Comparison of ENCODE assay signal across 11 mouse cellular contexts in the genomic region with DNA sequence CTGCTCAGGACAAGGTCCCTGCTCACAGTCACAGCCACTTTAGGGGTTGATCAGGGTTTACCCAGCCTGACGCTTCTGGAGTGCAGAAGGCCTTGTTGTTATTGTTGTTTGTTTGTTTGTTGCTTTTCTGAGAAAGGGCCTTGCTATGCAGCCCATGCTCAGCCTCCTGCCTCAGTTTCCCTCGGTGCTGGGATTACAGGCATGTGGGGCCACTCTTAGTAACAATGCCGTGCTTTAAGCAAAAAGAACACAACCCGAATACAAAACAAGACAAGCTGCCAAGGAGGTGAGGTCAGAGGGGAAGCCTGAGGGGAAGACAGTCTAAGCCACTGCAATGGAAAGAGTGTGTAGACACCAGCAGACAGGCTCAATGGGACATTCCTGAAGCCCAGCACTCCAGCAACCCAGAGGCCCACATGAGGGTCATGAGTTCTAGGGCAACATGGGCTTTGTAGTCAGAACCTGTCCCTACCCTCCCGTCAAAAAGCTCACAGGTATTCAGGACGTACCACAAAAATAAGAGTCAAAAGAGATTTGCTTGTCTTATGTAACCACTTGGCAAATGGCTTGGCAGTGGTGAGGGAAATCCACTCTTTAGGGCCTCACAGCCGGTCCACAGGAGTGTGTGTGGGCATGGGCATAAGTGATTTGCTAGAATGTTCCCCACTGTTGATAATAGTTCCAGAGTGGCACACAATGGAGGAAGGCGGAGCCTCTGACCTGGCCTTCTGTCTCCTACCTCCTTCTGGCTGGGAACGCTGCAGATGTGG. TPM values are rescaled to one million over a fixed set of nuclear protein-coding genes. Genes with fewer than 3 reads are reported as not detected.
A peak's percentile ranks its signal among the peaks of the same experiment; 100 is the strongest.
DNase-seq lines count a peak whose midpoint lies in the region; ATAC-seq lines count a peak whose summit lies in the region.
"Had no signal": no experiment of that assay in that cellular context is flagged by ENCODE, and none has a peak within 500 bp of the region (broad histone marks: within the 10 kb centered on the region; RNA-seq: fewer than 3 reads in every experiment).

No protein-coding gene starts in this region.

- peaks cover 35% of the 10 kb centered on the region for H3K4me1 ChIP-seq in midbrain, embryonic 10.5 days
- H3K4me1 ChIP-seq in midbrain, embryonic 14.5 days (ENCODE audit: control insufficient read depth, insufficient read depth, low read length): peaks cover 9% of the 10 kb centered on the region; the same call in 1 of the 2 replicates
- H3K4me1 ChIP-seq: liver, embryonic 13.5 days had no signal

- intact Hi-C loops in heart, postnatal 10 days (cut with DNase I): loop anchor here (2.0 to 5.0 kb wide), 4 partner anchors 84 to 199 kb away; a partner anchor contains a TSS

- H3K9me3 ChIP-seq in midbrain, embryonic 10.5 days (replicated peaks): no peaks in the 10 kb centered on the region
- no peaks in the 10 kb centered on the region for H3K9me3 ChIP-seq in midbrain, embryonic 14.5 days (ENCODE audit: control insufficient read depth, low read length)
- H3K9me3 ChIP-seq: liver, embryonic 13.5 days had no signal

- 0 out of 2 replicates have a peak overlapping the region, but pooled peaks have one; percentile 44 for H3K4me3 ChIP-seq in midbrain, embryonic 10.5 days
- no peak overlapping the region for H3K4me3 ChIP-seq in midbrain, embryonic 14.5 days (replicated peaks; ENCODE audit: low read depth, low read length)
- H3K4me3 ChIP-seq: liver, embryonic 13.5 days had no signal

- peaks cover 33% of the 10 kb centered on the region; the same call in 1 of the 2 replicates for H3K27me3 ChIP-seq in midbrain, embryonic 10.5 days (ENCODE audit: low read depth, poor library complexity, severe bottlenecking)
- H3K27me3 ChIP-seq in midbrain, embryonic 14.5 days (ENCODE audit: control insufficient read depth, insufficient read depth, low read length): no peaks in the 10 kb centered on the region

- peak overlapping the region; percentile 61 for H3K27ac ChIP-seq in midbrain, embryonic 10.5 days (replicated peaks)
- no peak overlapping the region for H3K27ac ChIP-seq in midbrain, embryonic 14.5 days (replicated peaks; ENCODE audit: low read depth, low read length)
- H3K27ac ChIP-seq: liver, embryonic 13.5 days had no signal

- peak; percentile 16 for DNase-seq in cerebellum, adult 9-10 months
- DNase-seq in cerebellum, adult 9-11 months: no peak
- no peak for DNase-seq in midbrain, embryonic 10.5 days (ENCODE audit: low spot score)
- no peak for DNase-seq in midbrain, embryonic 14.5 days
- peak; percentile 34 to 54 for DNase-seq in heart, postnatal 10 days
- peak; percentile 39 to 62 for DNase-seq in lung, postnatal 4 days
- no peak for DNase-seq in frontal cortex, postnatal 36 days (ENCODE audit: low spot score in 2 of 2)
- DNase-seq in frontal cortex, postnatal 14 days (ENCODE audit: low spot score in 2 of 2): no peak
- DNase-seq: liver, embryonic 13.5 days; thymus, postnatal 14 days had no signal

- WGBS in midbrain, embryonic 10.5 days: 60% methylated on average over 9 of the region's 9 CpGs
- WGBS in midbrain, embryonic 14.5 days: 57% methylated on average over 9 of the region's 9 CpGs

- no peak overlapping the region for H3K9ac ChIP-seq in midbrain, embryonic 14.5 days (replicated peaks; ENCODE audit: low read length)
- H3K9ac ChIP-seq: liver, embryonic 13.5 days had no signal

- ATAC-seq in midbrain, embryonic 14.5 days (ENCODE audit: low FRiP score, low TSS enrichment): no peak

- H3K36me3 ChIP-seq in midbrain, embryonic 10.5 days: no peaks in the 10 kb centered on the region
- H3K36me3 ChIP-seq in midbrain, embryonic 14.5 days (ENCODE audit: control insufficient read depth, insufficient read depth, low read length): no peaks in the 10 kb centered on the region
- H3K36me3 ChIP-seq: liver, embryonic 13.5 days had no signal

- H3K4me2 ChIP-seq in midbrain, embryonic 14.5 days (ENCODE audit: low read length): no peak overlapping the region
- H3K4me2 ChIP-seq: liver, embryonic 13.5 days had no signal

RNA-seq across cellular contexts. Expression of a gene that starts 36.4 kb away (rescaled TPM):
- polyA plus RNA-seq in midbrain, embryonic 10.5 days (2016; fragmentation: Nextera tagmentation; extraction: Ambion mirVana): 8.2 and 8.6 TPM in 2 replicates
- polyA plus RNA-seq in midbrain, embryonic 14.5 days (2014; fragmentation: Nextera tagmentation; extraction: Ambion mirVana): 6.0 and 6.8 TPM in 2 replicates
- 10 to 100 TPM; 13.4 to 14.4 TPM for total RNA-seq in heart, postnatal 10 days (2021)

RNA-seq across cellular contexts. Expression of a gene that starts 37.2 kb away (rescaled TPM):
- 23.9 and 28.4 TPM in 2 replicates for polyA plus RNA-seq in midbrain, embryonic 10.5 days (2016; fragmentation: Nextera tagmentation; extraction: Ambion mirVana)
- polyA plus RNA-seq in midbrain, embryonic 14.5 days (2014; fragmentation: Nextera tagmentation; extraction: Ambion mirVana): 71.7 and 80.5 TPM in 2 replicates
- 10 to 100 TPM; 36.5 to 37.4 TPM for total RNA-seq in heart, postnatal 10 days (2021)
- total RNA-seq: hematopoietic stem cell, adult 5-6 weeks had no signal

Comparison
In these comparisons a context has a peak if more than half of its experiments do, and no peak if none do; other contexts are left out.
1. DNase-seq: peak in cerebellum, adult 9-10 months (single experiment), heart, postnatal 10 days (2 of 2) and lung, postnatal 4 days (2 of 2); none in cerebellum, adult 9-11 months (single experiment), midbrain, embryonic 10.5 days (single experiment), midbrain, embryonic 14.5 days (single experiment), frontal cortex, postnatal 36 days (0 of 2) and frontal cortex, postnatal 14 days (0 of 2).